Mouse (Mus musculus) B cell, adult (primary cell): ENCODE measurements around the gene BC080695. TPM values are rescaled to one million over a fixed set of nuclear protein-coding genes. Genes with fewer than 3 reads are reported as not detected.

Source experiments
- total RNA-seq: library from RNA; stranded (reverse); gene quantifications from 4 replicates; pipeline ENCODE4 v1.2.4, GENCODE M21; 2023; ENCODE audit not compliant: inconsistent age

The BC080695 gene
- total RNA-seq = not detected in 4 replicates

GRCm38 (mm10) chr4:143551400-143551799, at the start of gene BC080695, which contains the start of gene Gm13057:
BC080695 (plus strand) TSS chr4:143551700.
Gm13057 (plus strand) TSS chr4:143551709.

GRCm38 (mm10) chr4:143511043-143511442, 40.5 kb upstream of the BC080695 start, which contains the start of gene Gm13043:
Gm13043 (plus strand) TSS chr4:143511343.

GRCm38 (mm10) chr4:143535654-143536053, 15.8 kb upstream of the BC080695 start, which contains the start of gene Gm13040:
Gm13040 (plus strand) TSS chr4:143535954.

GRCm38 (mm10) chr4:143614703-143615102, 63.2 kb downstream of the BC080695 start, which contains the start of gene Gm13083:
Gm13083 (plus strand) TSS chr4:143615003.

Other genes with a start within 250 kb of the BC080695 start
- gene Lrrc38, start 201.9 kb upstream of the BC080695 start, total RNA-seq = not detected in 4 replicates
- gene Pramel1, start 157.3 kb upstream of the BC080695 start, total RNA-seq = not detected in 4 replicates
- gene Pramef8, start 139.3 kb upstream of the BC080695 start, total RNA-seq = 58.5 to 72.0 TPM (median 67.7 TPM) in 4 replicates
- gene Oog4, start 101.4 kb upstream of the BC080695 start, total RNA-seq = not detected in 4 replicates
- not detected in 4 replicates for gene Gm13043, start 40.4 kb upstream of the BC080695 start, total RNA-seq
- not detected in 4 replicates for gene Gm13040, start 15.7 kb upstream of the BC080695 start, total RNA-seq
- not detected in 4 replicates for gene Gm13057, start within 50 bp of the BC080695 start, total RNA-seq
- gene Gm13083, start 63.3 kb downstream of the BC080695 start, total RNA-seq = not detected in 4 replicates
- gene Gm13088, start 105.5 kb downstream of the BC080695 start, total RNA-seq = not detected in 4 replicates
- not detected in 4 replicates for gene Gm13089, start 151.0 kb downstream of the BC080695 start, total RNA-seq
- gene Gm13078, start 167.8 kb downstream of the BC080695 start, total RNA-seq = not detected in 4 replicates
- gene Gm13023, start 237.7 kb downstream of the BC080695 start, total RNA-seq = not detected in 4 replicates